Mouse (Mus musculus) kidney, adult 2 months (tissue): ENCODE results near the gene Clvs2.

Source experiments
- CTCF ChIP-seq: fragments of 200-500 bp; conservative IDR thresholded peaks from 2 replicates; pipeline ENCODE4 v1.5.1; 2011; ENCODE audit warnings: low read depth, mild to moderate bottlenecking, control low read depth, low read length, moderate library complexity, mixed read lengths; ENCODE audit not compliant: insufficient read depth, insufficient read length
- POLR2A ChIP-seq: fragments of 200-500 bp; IDR thresholded peaks from one replicate; pipeline ENCODE4 v1.6.1; 2011; ENCODE audit warnings: low read depth, low read length, control low read depth

DNA sequence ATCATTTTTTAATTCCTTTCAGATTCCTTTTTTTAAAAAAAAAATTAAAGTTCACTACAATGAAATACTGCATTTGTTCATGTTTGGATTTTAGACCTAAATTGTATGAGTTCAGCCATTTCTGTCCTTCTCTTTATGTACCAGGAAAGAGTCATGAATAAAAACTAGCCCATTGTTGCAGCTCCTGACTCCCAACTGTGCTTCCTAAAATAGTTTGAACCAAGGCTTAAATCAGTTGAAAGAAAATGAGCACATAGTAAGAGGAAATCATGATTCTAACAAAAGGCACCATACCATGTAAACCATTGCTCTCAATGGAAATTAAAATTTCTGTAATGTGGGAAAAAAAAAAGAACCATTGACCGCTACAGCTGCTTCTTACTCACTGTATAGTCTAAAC is 11.4 kb downstream of the Clvs2 start:
- TF ChIP-seq CTCF (no peak), POLR2A (no peak)
